Mouse (Mus musculus) embryonic facial prominence, embryonic 12.5 days (tissue): ENCODE data around the gene Fgr. TPM values are rescaled to one million over a fixed set of nuclear protein-coding genes. Genes with fewer than 3 reads are reported as not detected.

Experiments
- ATAC-seq: fragments of 200-750 bp; cut with Nextera tagmentation; 2 replicates; pipeline ENCODE4 v1.8.0; 2017; ENCODE audit not compliant: insufficient number of reproducible peaks, insufficient read depth, low FRiP score, low TSS enrichment
- H3K27ac ChIP-seq: fragments of 300-500 bp; sonication (generic); 2 replicates; pipeline ENCODE4 v1.5.1; 2016; ENCODE audit warnings: mild to moderate bottlenecking
- H3K27me3 ChIP-seq: fragments of 300-500 bp; sonication (generic); 2 replicates; pipeline ENCODE4 v1.6.1; 2016; ENCODE audit warnings: mild to moderate bottlenecking, moderate library complexity
- H3K36me3 ChIP-seq: fragments of 300-500 bp; sonication (generic); 2 replicates; pipeline ENCODE4 v1.6.1; 2016; ENCODE audit warnings: mild to moderate bottlenecking
- H3K4me1 ChIP-seq: fragments of 300-500 bp; sonication (generic); 2 replicates; pipeline ENCODE4 v1.6.1; 2016
- H3K4me2 ChIP-seq: fragments of 300-500 bp; sonication (generic); replicated peaks from 2 replicates; pipeline ENCODE4 v1.6.1; 2016; ENCODE audit warnings: mild to moderate bottlenecking, moderate library complexity
- H3K4me3 ChIP-seq: fragments of 300-500 bp; sonication (generic); 2 replicates; pipeline ENCODE4 v1.5.1; 2016; ENCODE audit warnings: mild to moderate bottlenecking
- H3K9ac ChIP-seq: fragments of 300-500 bp; sonication (generic); 2 replicates; pipeline ENCODE4 v1.6.1; 2016; ENCODE audit warnings: mild to moderate bottlenecking, moderate library complexity
- H3K9me3 ChIP-seq: fragments of 300-500 bp; sonication (generic); 2 replicates; pipeline ENCODE4 v1.6.1; 2016; ENCODE audit warnings: mild to moderate bottlenecking, moderate library complexity
- WGBS: fragments of 180-500 bp; shearing (Covaris S2); methylation state at CpG from one replicate; pipeline ENCODE4 v1.1.7; 2016; 5-methylcytosine and 5-hydroxymethylcytosine counted together
- polyA plus RNA-seq: library from polyadenylated mRNA; unstranded; fragments of >200 nt; fragmentation: Nextera tagmentation; extraction: Ambion mirVana; gene quantifications from 2 replicates; pipeline ENCODE4 v1.2.1, GENCODE M21; 2016

The Fgr gene
- polyA plus RNA-seq, 1 experiment from 2014 or later: 0.29 TPM

- ATAC-seq: no peak
- 0 out of 2 replicates have a peak overlapping the region, but pooled peaks have one; percentile 8 for H3K4me3 ChIP-seq
- H3K4me2 ChIP-seq: peak overlapping the region; percentile 39
- peaks cover 99% of the 10 kb centered on the region for H3K4me1 ChIP-seq
- no peaks in the 10 kb centered on the region for H3K27me3 ChIP-seq
- 11% methylated on average over 14 of the region's 14 CpGs for WGBS
- no peaks in the 10 kb centered on the region for H3K9me3 ChIP-seq
- peak overlapping the region; percentile 85 for H3K27ac ChIP-seq
- H3K9ac ChIP-seq: peak overlapping the region; percentile 36; the same call in 1 of the 2 replicates
- H3K36me3 ChIP-seq: 0 out of 2 replicates have a peak, but pooled peaks cover 11% of the 10 kb centered on the region
Measured at GRCm38 (mm10) chr4:133022217-133022616, 48.3 kb downstream of the Fgr start.

GRCm38 (mm10) chr4:133022954-133023635 lies 49.2 kb downstream of the Fgr start:
- Histone ChIP-seq H3K36me3 (peaks cover 14% of the 10 kb centered on the region; the same call in 1 of the 2 replicates), H3K4me2 (no peak overlapping the region), H3K27ac (peak overlapping the region; percentile 85; the same call in 1 of the 2 replicates), H3K4me3 (no peak overlapping the region), H3K27me3 (no peaks in the 10 kb centered on the region), H3K9me3 (no peaks in the 10 kb centered on the region), H3K9ac (no peak overlapping the region), H3K4me1 (peaks cover 94% of the 10 kb centered on the region)
- WGBS: 73% methylated on average over 14 of the region's 14 CpGs
- ATAC-seq: no peak

- Histone ChIP-seq H3K9ac (no peak overlapping the region), H3K27me3 (no peaks in the 10 kb centered on the region), H3K4me2 (no peak overlapping the region), H3K9me3 (no peaks in the 10 kb centered on the region), H3K27ac (peak overlapping the region; percentile 82), H3K36me3 (peaks cover 17% of the 10 kb centered on the region; the same call in 1 of the 2 replicates), H3K4me3 (no peak overlapping the region), H3K4me1 (peaks cover 94% of the 10 kb centered on the region)
- no peak for ATAC-seq
- 86% methylated on average over 6 of the region's 6 CpGs for WGBS
Measured at GRCm38 (mm10) chr4:133023636-133024035, 49.7 kb downstream of the Fgr start.

GRCm38 (mm10) chr4:133024404-133024803 lies 50.5 kb downstream of the Fgr start:
- Histone ChIP-seq H3K9me3 (no peaks in the 10 kb centered on the region), H3K4me1 (peaks cover 89% of the 10 kb centered on the region)

GRCm38 (mm10) chr4:133024969-133025685 lies 51.2 kb downstream of the Fgr start:
- H3K9me3 ChIP-seq: no peaks in the 10 kb centered on the region
- peaks cover 12% of the 10 kb centered on the region; the same call in 1 of the 2 replicates for H3K36me3 ChIP-seq
- peak overlapping the region; percentile 82 for H3K27ac ChIP-seq
- peak overlapping the region; percentile 25; the same call in 1 of the 2 replicates for H3K4me2 ChIP-seq
- no peak overlapping the region for H3K9ac ChIP-seq
- H3K4me1 ChIP-seq: peaks cover 85% of the 10 kb centered on the region
- WGBS: 39% methylated on average over 10 of the region's 10 CpGs
- H3K4me3 ChIP-seq: no peak overlapping the region
- no peak for ATAC-seq
- H3K27me3 ChIP-seq: no peaks in the 10 kb centered on the region

More at GRCm38 (mm10) chr4:133024404-133024803, 50.5 kb downstream of the Fgr start:
- 47% methylated on average over 3 of the region's 4 CpGs for WGBS
- peaks cover 16% of the 10 kb centered on the region; the same call in 1 of the 2 replicates for H3K36me3 ChIP-seq
- peak overlapping the region; percentile 82 for H3K27ac ChIP-seq
- ATAC-seq: no peak
- no peak overlapping the region for H3K4me3 ChIP-seq
- H3K27me3 ChIP-seq: no peaks in the 10 kb centered on the region
- peak overlapping the region; percentile 0; the same call in 1 of the 2 replicates for H3K4me2 ChIP-seq
- no peak overlapping the region for H3K9ac ChIP-seq

GRCm38 (mm10) chr4:133026272-133026671 lies 52.4 kb downstream of the Fgr start:
- ATAC-seq: no peak
- 73% methylated on average over 10 of the region's 10 CpGs for WGBS
- Histone ChIP-seq H3K27me3 (no peaks in the 10 kb centered on the region), H3K36me3 (peaks cover 12% of the 10 kb centered on the region; the same call in 1 of the 2 replicates), H3K9ac (0 out of 2 replicates have a peak overlapping the region, but pooled peaks have one; percentile 9), H3K4me1 (peaks cover 73% of the 10 kb centered on the region), H3K4me3 (no peak overlapping the region), H3K4me2 (no peak overlapping the region), H3K27ac (peak overlapping the region; percentile 82), H3K9me3 (no peaks in the 10 kb centered on the region)

- 40% methylated on average over 2 of the region's 2 CpGs for WGBS
- Histone ChIP-seq H3K9me3 (no peaks in the 10 kb centered on the region), H3K36me3 (peaks cover 12% of the 10 kb centered on the region; the same call in 1 of the 2 replicates), H3K27ac (peak overlapping the region; percentile 82), H3K9ac (no peak overlapping the region), H3K27me3 (no peaks in the 10 kb centered on the region), H3K4me3 (no peak overlapping the region), H3K4me2 (no peak overlapping the region), H3K4me1 (peaks cover 67% of the 10 kb centered on the region)
- no peak for ATAC-seq
Measured at GRCm38 (mm10) chr4:133026826-133027375, 53.0 kb downstream of the Fgr start.

- Histone ChIP-seq H3K27ac (no peak overlapping the region), H3K27me3 (no peaks in the 10 kb centered on the region), H3K4me3 (no peak overlapping the region), H3K4me2 (no peak overlapping the region), H3K9me3 (no peaks in the 10 kb centered on the region), H3K36me3 (peaks cover 12% of the 10 kb centered on the region; the same call in 1 of the 2 replicates), H3K9ac (no peak overlapping the region), H3K4me1 (peaks cover 59% of the 10 kb centered on the region)
- no peak for ATAC-seq
- WGBS: 70% methylated on average over 10 of the region's 10 CpGs
Measured at GRCm38 (mm10) chr4:133027721-133028120, 53.8 kb downstream of the Fgr start.

- Histone ChIP-seq H3K4me3 (no peak overlapping the region), H3K27me3 (no peaks in the 10 kb centered on the region), H3K4me2 (no peak overlapping the region), H3K9ac (no peak overlapping the region), H3K9me3 (no peaks in the 10 kb centered on the region), H3K36me3 (peaks cover 12% of the 10 kb centered on the region; the same call in 1 of the 2 replicates), H3K4me1 (peaks cover 54% of the 10 kb centered on the region), H3K27ac (no peak overlapping the region)
- 86% methylated on average over 6 of the region's 6 CpGs for WGBS
- no peak for ATAC-seq
Measured at GRCm38 (mm10) chr4:133028193-133028592, 54.3 kb downstream of the Fgr start.

- H3K4me3 ChIP-seq: no peak overlapping the region
- H3K4me2 ChIP-seq: no peak overlapping the region
- H3K27ac ChIP-seq: no peak overlapping the region
- no peak for ATAC-seq
- WGBS: 75% methylated on average over 6 of the region's 6 CpGs
- no peaks in the 10 kb centered on the region for H3K9me3 ChIP-seq
- peaks cover 12% of the 10 kb centered on the region; the same call in 1 of the 2 replicates for H3K36me3 ChIP-seq
- H3K4me1 ChIP-seq: peaks cover 48% of the 10 kb centered on the region
- no peaks in the 10 kb centered on the region for H3K27me3 ChIP-seq
- no peak overlapping the region for H3K9ac ChIP-seq
Measured at GRCm38 (mm10) chr4:133028875-133029274, 55.0 kb downstream of the Fgr start.

- 91% methylated on average over 8 of the region's 8 CpGs for WGBS
- no peak overlapping the region for H3K4me2 ChIP-seq
- 0 out of 2 replicates have a peak, but pooled peaks cover 4% of the 10 kb centered on the region for H3K27me3 ChIP-seq
- H3K27ac ChIP-seq: no peak overlapping the region
- no peak overlapping the region for H3K9ac ChIP-seq
- no peak for ATAC-seq
- H3K4me3 ChIP-seq: no peak overlapping the region
- H3K4me1 ChIP-seq: peaks cover 19% of the 10 kb centered on the region
- no peaks in the 10 kb centered on the region for H3K9me3 ChIP-seq
- peaks cover 4% of the 10 kb centered on the region; the same call in 1 of the 2 replicates for H3K36me3 ChIP-seq
Measured at GRCm38 (mm10) chr4:133032410-133033095, 58.7 kb downstream of the Fgr start.
